Mouse (Mus musculus) spleen, adult 18-20 months (tissue): Measurements from ENCODE around the gene Dnajc3.
"Not testable (repeated sequence)": the region's sequence is repeated elsewhere in the genome, so short reads cannot be mapped to it uniquely, and the experiment has no call there.

ENCODE experiments used
- DNase-seq, 2 experiments: peaks; one replicate each; pipeline ENCODE4 v3.0.0; 2022; ENCODE audit warnings: mixed read lengths in 2 of 2

The Dnajc3 gene

DNA sequence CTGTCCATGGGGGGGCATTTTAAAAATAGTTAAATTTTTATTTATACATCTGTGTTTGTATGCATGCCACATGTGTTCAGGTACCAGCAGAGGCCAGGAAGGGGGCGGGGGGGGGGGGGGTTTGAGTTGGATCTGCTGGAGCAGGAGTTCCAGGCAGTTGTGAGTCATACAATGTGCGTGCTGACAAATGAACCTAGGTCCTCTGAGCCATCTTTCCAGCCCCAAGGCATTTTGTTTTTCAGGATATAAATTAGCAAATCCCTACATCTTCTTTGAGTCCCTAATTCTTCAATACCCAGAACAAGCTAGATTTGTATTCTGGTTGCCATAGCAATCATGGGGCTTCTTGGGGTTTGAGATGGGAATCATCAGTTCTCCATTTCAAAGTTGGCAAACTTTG, 6.6 kb upstream of the Dnajc3 start:
- DNase-seq, result no peak

DNA sequence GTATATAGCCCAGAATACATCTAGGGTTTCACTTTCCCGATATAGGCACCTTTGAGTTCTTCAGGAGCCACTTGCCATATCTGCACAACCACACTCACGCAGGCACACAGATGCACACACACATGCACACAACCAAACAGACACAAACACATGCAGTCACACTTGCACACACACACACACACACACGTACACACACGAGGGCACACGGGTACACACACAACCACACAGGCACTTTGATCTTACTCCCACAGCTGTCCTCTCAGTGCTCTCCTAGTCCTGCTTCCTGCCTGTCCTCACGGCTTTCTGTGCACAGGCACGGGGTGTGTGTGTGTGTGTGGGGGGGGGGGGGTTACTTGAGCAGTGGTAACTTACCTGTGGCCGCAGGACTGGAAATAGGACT, 4.8 kb upstream of the Dnajc3 start:
- no peak for DNase-seq

DNA sequence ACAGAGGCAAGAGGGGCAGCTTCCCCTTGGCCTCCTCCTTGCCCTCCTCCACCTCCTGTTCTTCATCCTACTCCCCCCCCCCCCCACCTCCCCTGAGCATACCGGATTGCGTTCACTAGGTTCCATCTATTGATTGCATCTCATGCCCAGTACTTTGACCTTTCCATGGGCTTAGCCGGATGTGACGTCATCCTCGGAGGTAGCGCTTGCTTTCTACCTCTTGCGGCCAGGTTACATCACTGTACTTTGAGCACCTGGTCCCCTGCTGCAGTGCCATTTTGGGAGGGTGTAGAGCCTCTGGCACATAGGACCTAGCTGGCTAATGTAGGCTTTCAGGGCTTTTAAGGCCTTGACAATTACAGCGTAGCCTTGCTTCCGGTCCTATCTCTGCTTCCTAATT, 3.1 kb upstream of the Dnajc3 start:
- no peak for DNase-seq

DNA sequence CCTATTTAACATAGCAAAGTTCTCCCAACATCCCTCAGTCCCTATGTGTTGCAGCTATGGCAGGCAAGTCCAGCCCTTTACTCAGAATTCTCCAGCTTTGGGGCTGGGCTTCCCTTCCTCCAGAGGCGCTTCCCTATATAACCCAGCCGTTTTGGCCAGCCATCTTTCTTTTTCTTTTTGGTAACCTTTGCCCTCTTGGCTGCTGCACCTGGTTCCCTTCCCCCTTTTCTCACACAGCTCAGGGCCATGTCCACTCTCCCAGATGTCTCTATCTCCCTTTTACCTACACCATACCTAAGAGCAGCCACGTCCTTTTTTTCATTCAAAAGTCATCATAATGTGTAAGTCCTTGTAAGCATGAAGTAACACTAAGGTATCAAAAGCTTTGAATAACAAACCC, 1.5 kb upstream of the Dnajc3 start:
- DNase-seq, result no peak

DNA sequence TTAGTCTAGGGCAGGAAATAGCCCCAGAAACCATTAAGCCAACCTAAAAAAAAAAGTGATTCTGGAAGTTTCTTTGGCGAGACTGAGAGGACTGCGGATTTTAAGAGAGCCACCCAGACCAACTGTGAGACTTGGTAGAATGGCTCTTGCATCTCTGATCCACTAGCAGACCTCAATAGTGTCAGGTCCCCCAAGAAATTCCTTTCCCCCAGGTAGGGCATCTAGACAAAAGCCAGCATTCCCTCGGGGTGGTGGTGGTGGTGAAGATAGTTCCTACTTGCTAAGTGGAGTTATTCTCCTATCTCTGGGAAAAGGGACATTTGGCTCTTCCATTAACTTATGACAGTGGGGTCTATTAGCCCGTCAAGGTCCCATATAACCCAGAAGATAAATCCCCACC, 824 bp upstream of the Dnajc3 start:
- DNase-seq, result no peak

DNA sequence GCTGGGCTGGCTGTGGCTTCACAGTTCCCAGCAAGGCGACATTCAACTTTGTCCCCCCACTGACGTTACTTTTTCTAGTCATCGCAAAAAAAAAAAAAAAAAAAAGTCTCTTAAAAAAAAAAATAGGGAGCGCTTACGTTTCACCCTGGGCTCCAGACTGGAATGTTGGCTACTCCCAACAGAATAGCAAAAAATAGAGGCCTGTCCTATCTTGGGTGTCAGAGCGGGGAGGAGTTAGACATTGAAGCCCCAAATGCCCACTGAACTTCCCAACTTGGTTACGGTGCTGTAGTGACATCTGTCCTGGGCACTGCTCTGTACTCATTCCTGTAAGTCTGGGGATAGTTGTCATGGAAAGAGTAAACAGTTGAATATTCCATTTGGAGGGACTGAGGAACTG, 775 bp downstream of the Dnajc3 start:
- no peak for DNase-seq

DNA sequence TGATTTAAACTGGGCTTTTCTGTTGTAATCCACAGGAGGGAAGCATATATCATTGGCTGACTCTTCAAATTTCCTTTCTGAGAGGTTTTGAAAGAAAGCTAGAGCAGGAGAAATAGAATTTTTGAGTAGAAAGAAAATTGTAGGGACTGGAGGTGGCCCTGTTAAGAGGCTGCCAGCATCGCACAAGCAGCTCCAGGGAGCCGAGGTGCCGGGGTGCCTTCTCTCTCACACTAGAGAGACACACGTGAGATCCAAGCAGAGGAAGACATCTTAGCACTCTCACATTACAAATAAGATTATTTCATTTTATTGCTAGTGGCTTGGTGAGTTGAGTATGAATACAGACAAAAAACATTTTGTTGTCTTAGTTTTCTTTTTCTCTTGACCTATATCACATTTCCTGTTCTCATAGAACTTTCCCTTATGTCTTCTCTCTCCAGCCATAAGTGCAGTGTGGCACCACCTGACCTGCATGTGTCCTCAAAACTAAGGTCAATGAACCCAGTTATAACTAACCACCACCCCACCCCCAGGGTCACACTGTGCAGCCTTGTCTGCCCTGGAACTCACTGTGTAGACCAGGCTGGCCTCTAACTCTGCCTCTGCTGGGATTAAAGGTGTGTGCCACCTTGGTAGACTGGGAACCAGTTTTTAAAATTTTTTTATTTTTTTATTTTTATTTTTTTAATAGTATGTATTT, 3.2 kb downstream of the Dnajc3 start:
- no peak for DNase-seq

DNA sequence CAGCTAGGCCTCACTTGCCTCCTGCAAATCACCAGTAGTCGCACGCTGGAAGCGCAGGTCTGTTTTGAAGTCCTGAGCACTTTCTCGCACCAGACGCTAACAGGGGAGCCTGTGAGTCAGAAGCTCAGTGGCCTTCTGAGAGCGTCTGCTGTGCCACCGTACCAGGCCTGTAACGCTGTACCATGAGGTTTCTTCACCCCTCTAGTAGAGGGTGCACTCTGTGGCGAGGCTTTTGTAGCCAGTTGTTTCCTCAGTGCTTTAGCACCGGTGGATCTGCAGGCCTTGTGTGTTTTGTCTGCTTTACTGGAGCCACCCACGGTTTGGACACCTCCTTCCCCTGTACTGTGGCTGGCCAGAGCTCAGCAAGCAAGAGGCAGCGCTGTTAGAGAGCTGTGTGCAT, 4.3 kb downstream of the Dnajc3 start:
- DNase-seq, result no peak

DNA sequence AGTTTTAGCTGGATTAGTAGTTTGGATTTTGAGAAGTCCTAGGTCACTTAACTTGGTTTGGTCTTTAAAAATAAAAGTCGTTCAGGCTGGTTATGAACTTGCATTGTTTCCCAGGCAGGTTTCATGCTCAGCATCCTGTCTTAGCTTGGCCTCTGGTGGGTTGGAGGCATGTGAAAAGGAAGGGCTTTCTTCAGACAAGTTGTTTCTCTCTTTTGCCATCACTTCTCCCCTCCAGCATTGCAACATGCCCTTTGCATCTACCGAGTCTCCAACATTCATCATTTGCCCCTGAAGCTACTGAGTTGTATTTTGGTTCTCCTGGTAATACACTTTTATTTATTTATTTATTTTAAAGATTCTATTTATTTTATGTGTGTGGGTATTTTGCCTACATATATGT, 6.9 kb downstream of the Dnajc3 start:
- no peak for DNase-seq

DNA sequence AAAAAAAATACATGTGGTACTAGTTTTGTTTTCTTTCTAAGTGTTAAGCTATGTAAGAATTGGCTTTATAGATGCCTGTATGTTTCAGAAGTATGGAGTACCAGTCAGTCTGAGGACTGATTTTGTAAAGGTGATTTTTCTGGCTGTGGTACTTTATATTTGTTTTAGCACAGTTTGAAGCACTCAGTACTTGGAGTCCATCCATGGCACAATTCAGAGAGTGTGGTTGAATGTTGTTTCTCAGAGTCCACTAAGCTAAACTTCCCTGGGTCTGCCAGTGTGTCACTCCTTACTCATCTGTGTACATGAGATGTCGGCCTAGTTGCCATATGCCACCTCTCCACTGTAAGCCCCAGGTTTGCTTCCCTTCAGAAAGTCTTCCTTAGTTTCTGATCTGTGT, 11.1 kb downstream of the Dnajc3 start:
- DNase-seq, result no peak

DNA sequence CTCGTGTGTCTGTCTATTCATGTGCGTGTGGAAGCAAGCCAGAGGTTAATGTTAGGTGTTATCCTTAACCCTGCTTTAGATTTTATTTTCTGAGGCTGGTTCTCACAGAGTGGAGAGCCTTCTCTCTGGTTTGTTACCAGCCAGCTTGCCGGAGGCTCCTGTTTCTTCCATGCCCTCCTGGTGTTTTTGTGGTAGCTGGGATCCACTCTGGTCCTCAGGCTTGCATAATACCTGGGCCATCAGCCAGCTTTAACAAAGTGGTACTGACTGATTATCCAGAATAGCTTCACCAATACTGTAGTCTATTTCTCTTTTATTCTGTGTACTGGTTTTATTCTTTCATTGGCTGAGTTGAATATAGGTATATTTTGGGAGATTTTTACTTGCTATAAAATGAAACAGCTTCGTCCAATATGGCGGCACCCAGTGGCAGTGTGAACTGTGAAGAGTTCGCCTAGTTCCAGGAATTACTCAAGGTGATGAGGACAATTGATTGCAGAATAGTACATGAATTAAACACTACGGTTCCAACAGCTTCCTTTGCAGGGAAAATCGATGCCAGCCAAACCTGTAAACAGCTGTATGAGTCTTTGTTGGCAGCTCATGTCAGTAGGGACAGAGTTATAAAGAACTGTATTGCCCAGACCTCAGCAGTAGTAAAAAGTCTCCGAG, 14.3 kb downstream of the Dnajc3 start:
- no peak for DNase-seq

DNA sequence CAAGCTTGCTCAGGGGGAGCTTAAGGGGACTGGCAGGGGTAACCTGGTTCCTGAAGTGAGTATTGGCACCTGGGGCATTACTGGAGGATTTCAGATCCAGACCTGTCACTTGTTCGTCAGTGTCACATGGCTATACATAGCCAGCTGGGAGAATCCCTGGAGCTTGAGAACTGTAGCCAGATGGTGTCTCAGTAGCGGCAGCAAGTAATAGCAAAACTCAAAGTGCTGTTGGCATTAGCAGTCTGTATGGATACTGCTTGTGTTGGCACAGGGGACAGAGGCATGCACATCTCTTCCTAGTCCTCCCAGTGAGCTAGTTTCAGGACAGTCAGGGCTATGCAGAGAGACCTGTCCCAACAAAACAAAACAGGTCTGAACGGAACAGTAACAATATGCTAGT, 20.2 kb downstream of the Dnajc3 start:
- no peak for DNase-seq

DNA sequence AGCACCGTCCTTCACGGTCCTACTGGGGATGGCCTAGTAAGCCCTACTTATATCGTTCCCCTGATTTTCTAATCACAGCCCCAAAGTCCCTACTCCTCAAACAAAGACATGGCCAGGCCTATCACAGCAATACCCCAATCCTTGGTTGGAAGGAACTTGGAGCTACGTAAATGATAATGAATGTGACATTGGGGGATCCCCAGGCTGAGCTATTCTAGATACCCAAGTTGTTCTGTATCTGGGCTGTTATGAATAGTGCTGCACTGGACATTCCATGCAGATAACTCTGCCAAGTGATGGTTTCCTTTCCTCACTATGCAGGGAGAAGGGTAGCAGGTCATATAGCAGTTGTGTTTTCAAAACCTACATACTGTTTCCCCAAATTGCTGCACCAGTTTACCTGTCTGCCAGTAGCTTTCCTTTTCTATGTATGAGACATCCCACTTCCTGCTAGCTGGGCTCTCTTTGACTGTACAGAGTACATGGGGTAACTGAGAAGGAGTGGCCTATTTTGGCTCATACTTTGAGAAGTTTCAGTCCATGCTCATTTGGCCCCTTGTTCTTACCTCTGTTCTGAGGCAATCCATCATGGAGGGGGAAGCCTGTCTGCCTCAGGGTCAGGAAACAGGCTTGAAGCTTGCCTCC, 27.7 kb downstream of the Dnajc3 start:
- no peak for DNase-seq

DNA sequence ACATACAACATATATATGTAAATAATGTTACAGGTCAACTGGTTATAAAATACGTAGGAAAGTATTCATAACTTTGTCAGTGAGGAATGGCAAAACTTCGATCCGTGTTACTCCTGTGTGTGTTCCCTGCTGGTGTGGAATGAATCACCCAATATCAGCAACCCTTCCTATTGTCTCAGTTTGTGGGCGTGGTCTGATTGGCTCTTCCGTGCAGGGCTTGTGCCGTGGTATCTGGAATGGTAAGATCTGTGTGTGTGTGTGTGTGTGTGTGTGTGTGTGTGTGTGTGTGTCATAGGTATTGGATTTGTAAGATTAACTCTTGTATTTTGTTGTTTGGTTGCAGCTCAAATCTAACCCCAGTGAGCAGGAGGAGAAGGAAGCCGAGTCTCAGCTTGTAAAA, 29.9 kb downstream of the Dnajc3 start:
- no peak for DNase-seq

DNA sequence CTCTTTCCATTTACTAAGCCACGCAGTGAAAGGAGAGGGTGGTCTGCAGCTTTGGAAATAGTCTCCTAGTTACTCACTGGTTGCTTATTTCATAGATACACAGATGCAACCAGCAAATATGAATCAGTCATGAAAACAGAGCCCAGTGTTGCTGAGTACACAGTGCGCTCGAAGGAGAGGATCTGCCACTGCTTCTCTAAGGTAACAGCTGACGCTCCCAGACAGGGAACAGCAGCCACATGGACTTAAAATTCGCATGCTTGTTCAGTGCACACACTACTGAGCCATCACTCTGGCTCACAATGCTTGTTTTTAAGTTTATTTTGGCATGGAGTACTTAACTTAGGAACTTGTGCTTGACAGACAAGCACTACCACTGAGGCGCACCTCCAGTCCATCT, 34.5 kb downstream of the Dnajc3 start:
- DNase-seq, result no peak

DNA sequence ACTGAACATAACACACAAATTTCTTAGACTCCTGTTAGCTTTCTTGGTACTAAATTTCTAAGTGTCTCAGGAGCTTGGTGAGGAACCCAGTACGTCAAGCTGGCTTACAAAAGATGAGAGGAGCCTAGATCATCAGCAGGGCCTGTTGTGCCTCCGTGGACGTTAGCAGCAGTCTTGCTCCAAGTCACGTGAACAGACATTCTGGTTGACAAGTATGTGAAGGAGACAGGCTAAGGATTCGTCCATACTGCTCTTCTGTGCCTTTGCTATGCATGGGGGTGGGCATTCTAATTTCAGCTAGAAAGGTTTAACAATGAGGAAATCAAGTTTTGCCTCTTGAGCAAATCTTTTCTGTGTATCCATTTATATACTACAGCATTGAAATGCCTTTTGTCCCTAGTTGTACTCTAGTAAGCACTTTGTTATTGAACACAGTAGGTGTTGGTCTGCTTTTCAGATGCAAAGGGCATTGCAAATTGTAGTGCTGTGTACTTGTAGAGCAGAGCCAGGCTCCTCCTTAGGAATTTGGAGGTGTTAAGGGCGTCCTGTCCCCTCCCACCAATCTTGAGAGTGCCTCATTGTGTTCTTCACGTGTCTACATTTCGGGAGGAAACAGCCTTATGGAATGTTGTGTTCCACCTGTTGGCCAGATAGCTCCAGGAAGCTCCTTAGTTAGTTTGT, 39.5 kb downstream of the Dnajc3 start:
- DNase-seq, result no peak

DNA sequence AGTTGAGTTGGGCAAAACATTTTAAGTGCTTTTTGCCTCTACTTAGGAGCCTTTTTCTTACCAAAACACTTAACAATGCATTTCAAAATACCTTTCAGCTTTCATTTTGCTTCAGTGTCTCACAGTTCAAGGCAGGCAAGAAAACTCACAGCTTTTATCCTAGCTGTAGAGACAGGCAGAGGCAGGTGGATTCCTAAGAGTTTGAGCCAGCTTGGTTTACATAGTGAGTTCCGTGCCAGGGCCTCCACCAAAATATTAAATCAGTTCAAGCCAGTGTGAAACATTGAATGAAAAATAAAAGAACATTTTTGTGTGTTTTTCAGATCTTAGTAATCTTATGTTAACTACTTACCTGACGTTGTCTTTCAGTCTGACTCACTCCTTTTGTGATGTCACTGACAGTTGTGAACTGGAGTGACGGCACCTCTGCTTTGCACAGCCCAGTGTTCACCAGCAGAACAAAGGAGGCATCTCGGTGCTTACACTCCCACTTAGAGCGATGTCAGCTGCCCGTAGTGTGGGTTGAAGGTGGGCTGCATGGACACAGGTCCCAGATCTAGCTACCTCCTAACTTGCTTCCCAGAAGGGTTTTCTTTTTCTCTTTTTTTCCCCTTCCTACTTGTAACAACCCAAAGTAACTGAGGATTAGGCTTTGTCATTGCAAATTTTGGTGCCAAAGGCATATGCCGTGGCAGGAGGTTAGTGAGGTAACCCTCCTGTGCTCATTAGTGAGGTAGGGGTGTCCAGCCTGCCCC, 42.0 kb downstream of the Dnajc3 start:
- DNase-seq, result no peak

DNA sequence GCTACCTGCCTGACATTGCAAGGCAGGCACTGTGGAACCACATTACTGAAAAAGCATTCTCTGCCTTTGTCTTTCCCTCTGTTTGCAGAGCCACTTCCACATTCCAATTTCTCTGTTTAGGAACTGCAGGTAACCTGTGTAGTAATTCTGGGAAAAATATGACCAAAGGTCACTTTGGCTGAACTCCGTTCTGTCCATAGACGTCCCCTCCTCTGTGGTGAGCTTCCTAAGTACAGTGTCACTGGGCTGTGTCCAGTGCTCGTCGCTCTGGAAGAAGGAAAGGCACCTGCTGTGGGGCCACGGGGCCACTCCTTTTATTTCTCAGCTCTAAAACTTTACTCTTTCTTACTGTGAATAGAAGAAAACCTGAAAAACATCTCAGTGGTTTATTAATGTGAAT, 42.6 kb downstream of the Dnajc3 start:
- no peak for DNase-seq

DNA sequence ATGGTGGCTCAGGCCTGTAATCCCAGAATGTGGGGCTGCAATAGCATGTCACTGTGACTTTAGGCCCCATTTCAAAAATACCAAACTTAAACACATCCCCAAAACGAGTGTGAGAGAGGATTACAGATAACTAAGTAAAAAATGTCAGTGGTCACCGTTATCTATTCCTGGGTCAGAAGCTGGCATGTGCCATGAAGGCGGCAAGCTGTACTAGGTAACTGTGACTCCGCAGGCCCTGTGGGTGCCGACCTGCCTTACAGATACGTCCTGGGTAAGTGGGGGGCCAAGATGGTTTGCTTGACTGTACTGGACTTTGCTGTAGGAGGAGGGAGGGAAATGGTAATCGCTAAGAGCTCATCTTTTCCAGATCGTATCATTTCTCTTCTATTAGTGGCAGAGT, 43.1 kb downstream of the Dnajc3 start:
- DNase-seq, result no peak

DNA sequence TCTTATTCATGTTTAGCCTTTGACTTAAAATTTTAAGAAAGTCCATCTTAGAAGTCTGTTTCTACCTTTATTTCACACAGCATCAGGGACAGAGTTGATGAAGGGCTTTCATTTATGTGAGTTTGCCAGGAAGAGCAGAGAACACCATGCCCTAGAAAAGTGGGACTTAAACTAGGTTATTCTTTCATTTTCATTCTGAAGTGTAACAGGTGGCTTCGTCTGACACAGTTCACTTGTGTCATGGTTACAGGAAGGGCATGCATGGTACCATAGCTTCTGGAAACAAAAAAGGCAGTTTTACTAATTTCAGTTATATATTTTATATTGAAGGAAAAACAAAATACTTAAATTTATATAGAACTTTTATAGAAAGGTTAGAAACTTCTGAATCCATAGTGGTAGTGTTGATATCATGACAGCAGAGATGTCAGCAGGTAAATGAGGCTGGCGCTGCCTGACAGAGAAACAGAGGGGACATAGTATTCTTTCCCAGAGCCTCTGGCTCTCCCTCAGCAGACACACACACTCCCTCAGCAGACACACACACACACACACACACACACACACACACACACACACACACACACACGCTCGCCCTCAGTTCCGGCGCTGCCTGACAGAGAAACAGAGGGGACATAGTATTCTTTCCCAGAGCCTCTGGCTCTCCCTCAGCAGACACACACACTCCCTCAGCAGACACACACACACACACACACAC, 44.1 kb downstream of the Dnajc3 start:
- not testable (repeated sequence) for DNase-seq

DNA sequence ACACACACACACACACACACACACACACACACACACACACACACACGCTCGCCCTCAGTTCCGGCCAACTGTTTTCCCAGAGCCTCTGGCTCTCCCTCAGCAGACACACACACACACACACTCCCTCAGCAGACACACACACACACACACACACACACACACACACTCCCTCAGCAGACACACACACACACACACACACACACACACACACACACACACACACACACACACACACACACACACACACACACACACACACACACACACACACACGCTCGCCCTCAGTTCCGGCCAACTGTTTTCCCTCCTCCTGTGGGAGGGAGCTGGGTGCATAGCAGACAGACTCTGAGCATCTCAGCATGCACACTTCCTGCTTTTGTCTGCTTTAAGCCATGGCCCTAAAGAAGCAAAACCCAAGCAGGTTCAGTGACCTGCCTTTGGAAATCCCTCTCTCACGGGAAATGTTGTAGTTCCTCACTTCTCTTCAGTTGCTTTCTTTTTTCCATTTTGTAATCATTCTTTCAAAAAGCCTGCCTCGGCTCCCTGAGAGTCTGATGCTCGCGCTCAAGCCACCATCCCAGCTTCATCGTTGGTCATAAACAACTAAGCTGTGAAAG, 44.8 kb downstream of the Dnajc3 start:
- peak in 1 of 2 experiments; percentile 11 for DNase-seq

DNA sequence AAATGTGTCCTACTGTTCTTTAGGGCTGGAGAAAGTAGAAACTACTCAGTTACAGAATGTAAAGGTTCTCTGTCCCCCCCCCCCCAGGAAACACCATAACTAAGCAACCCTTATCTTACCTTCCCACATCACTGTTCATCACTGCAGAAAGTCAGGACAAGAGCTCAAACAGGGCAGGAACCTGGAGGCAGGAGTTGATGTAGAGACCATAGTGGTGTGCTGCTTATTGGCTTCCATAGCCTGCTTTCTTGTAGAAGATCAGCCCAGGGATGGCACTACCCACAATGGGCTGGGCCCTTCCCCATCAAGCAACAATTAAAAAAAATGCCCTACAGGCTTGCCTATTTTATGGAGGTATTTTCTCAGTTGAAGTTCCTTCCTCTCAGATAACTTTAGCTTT, 45.6 kb downstream of the Dnajc3 start:
- no peak for DNase-seq
